Mouse (Mus musculus): Measurements from ENCODE around the gene 1110002E22Rik. TPM values are rescaled to one million over a fixed set of nuclear protein-coding genes. Genes with fewer than 3 reads are reported as not detected.

The 1110002E22Rik gene
- total RNA-seq, 1 experiment from 2014 or later: not detected

- no peak for ATAC-seq (replicated peaks; ENCODE audit: insufficient number of reproducible peaks, low FRiP score, low TSS enrichment, poor library complexity, severe bottlenecking)
These were observed 3.5 kb upstream of the 1110002E22Rik start for GRCm38 (mm10) chr3:138061205-138061911.

GRCm38 (mm10) chr3:138062673-138063072 lies 2.2 kb upstream of the 1110002E22Rik start:
- no peak for ATAC-seq (replicated peaks; ENCODE audit: insufficient number of reproducible peaks, low FRiP score, low TSS enrichment, poor library complexity, severe bottlenecking)

GRCm38 (mm10) chr3:138063731-138064329 lies 1.0 kb upstream of the 1110002E22Rik start:
- no peak for ATAC-seq (replicated peaks; ENCODE audit: insufficient number of reproducible peaks, low FRiP score, low TSS enrichment, poor library complexity, severe bottlenecking)

GRCm38 (mm10) chr3:138065930-138066329 lies 1.1 kb downstream of the 1110002E22Rik start:
- no peak for ATAC-seq (replicated peaks; ENCODE audit: insufficient number of reproducible peaks, low FRiP score, low TSS enrichment, poor library complexity, severe bottlenecking)

- ATAC-seq (replicated peaks; ENCODE audit: insufficient number of reproducible peaks, low FRiP score, low TSS enrichment, poor library complexity, severe bottlenecking): no peak
These were observed 1.6 kb downstream of the 1110002E22Rik start for GRCm38 (mm10) chr3:138066348-138066856.

GRCm38 (mm10) chr3:138067288-138067687 lies 2.4 kb downstream of the 1110002E22Rik start, which contains the start of gene Gm5105:
Gene Gm5105, minus strand, starts transcription at chr3:138067388.
- no peak for ATAC-seq (replicated peaks; ENCODE audit: insufficient number of reproducible peaks, low FRiP score, low TSS enrichment, poor library complexity, severe bottlenecking)

GRCm38 (mm10) chr3:138068103-138068502 lies 3.3 kb downstream of the 1110002E22Rik start:
- ATAC-seq (replicated peaks; ENCODE audit: insufficient number of reproducible peaks, low FRiP score, low TSS enrichment, poor library complexity, severe bottlenecking): no peak

- ATAC-seq (replicated peaks; ENCODE audit: insufficient number of reproducible peaks, low FRiP score, low TSS enrichment, poor library complexity, severe bottlenecking): no peak
These were observed 5.1 kb downstream of the 1110002E22Rik start for GRCm38 (mm10) chr3:138069756-138070511.

GRCm38 (mm10) chr3:138071004-138071403 lies 6.2 kb downstream of the 1110002E22Rik start:
- no peak for ATAC-seq (replicated peaks; ENCODE audit: insufficient number of reproducible peaks, low FRiP score, low TSS enrichment, poor library complexity, severe bottlenecking)

- no peak for ATAC-seq (replicated peaks; ENCODE audit: insufficient number of reproducible peaks, low FRiP score, low TSS enrichment, poor library complexity, severe bottlenecking)
These were observed 6.7 kb downstream of the 1110002E22Rik start for GRCm38 (mm10) chr3:138071476-138072073.

GRCm38 (mm10) chr3:138074214-138074613 lies 9.4 kb downstream of the 1110002E22Rik start:
- ATAC-seq (replicated peaks; ENCODE audit: insufficient number of reproducible peaks, low FRiP score, low TSS enrichment, poor library complexity, severe bottlenecking): no peak

- no peak for ATAC-seq (replicated peaks; ENCODE audit: insufficient number of reproducible peaks, low FRiP score, low TSS enrichment, poor library complexity, severe bottlenecking)
These were observed 10.4 kb downstream of the 1110002E22Rik start for GRCm38 (mm10) chr3:138075209-138075608.

- ATAC-seq (replicated peaks; ENCODE audit: insufficient number of reproducible peaks, low FRiP score, low TSS enrichment, poor library complexity, severe bottlenecking): no peak
These were observed 12.9 kb downstream of the 1110002E22Rik start for GRCm38 (mm10) chr3:138077476-138078340.

- no peak for ATAC-seq (replicated peaks; ENCODE audit: insufficient number of reproducible peaks, low FRiP score, low TSS enrichment, poor library complexity, severe bottlenecking)
These were observed 13.8 kb downstream of the 1110002E22Rik start for GRCm38 (mm10) chr3:138078701-138079100.

- no peak for ATAC-seq (replicated peaks; ENCODE audit: insufficient number of reproducible peaks, low FRiP score, low TSS enrichment, poor library complexity, severe bottlenecking)
These were observed 18.3 kb downstream of the 1110002E22Rik start for GRCm38 (mm10) chr3:138083073-138083637.

GRCm38 (mm10) chr3:138083896-138084295 lies 19.0 kb downstream of the 1110002E22Rik start:
- no peak for ATAC-seq (replicated peaks; ENCODE audit: insufficient number of reproducible peaks, low FRiP score, low TSS enrichment, poor library complexity, severe bottlenecking)

GRCm38 (mm10) chr3:138095301-138095700 lies 30.4 kb downstream of the 1110002E22Rik start:
- ATAC-seq (replicated peaks; ENCODE audit: insufficient number of reproducible peaks, low FRiP score, low TSS enrichment, poor library complexity, severe bottlenecking): no peak

GRCm38 (mm10) chr3:138095718-138096117 lies 30.9 kb downstream of the 1110002E22Rik start:
- no peak for ATAC-seq (replicated peaks; ENCODE audit: insufficient number of reproducible peaks, low FRiP score, low TSS enrichment, poor library complexity, severe bottlenecking)
